ENCODE assay signal across 11 mouse cellular contexts in the genomic region with DNA sequence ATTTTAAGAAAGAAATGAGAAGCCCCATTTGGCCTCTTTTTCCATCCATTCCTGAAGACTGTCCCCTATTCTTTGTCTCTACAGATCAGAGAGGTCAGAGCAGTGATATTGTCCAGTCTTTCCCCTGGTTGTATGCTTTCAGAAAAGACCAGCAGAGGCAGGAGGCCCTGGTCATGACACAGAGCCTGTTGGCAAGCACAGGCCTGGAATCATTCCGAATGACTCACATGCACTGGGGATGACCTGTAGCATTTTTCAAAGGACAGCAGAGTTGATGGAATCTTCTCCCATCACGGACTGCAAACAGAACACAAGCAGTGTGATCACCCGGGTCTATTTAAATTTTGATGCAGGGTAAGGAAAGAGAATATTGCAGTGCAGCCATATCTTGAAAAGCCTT. TPM values are rescaled to one million over a fixed set of nuclear protein-coding genes. Genes with fewer than 3 reads are reported as not detected.
DNase-seq lines count a peak whose midpoint lies in the region; ATAC-seq and TF ChIP-seq lines count a peak whose summit lies in the region.
"Had no signal": no experiment of that assay in that cellular context is flagged by ENCODE, and none has a peak within 500 bp of the region (broad histone marks: within the 10 kb centered on the region; RNA-seq: fewer than 3 reads in every experiment).

No protein-coding gene starts in this region.

- H3K4me1 ChIP-seq in kidney, adult 2 months (ENCODE audit: control insufficient read depth, insufficient read depth, low read length), result no peaks in the 10 kb centered on the region
- no peaks in the 10 kb centered on the region for H3K4me1 ChIP-seq in kidney, embryonic 16.5 days (ENCODE audit: insufficient read depth, low read length)
- H3K4me1 ChIP-seq in hindbrain, embryonic 16.5 days (ENCODE audit: control insufficient read depth, insufficient read depth, low read depth, low read length), result no peaks in the 10 kb centered on the region
- H3K4me1 ChIP-seq: embryonic facial prominence, embryonic 13.5 days; midbrain, embryonic 12.5 days had no signal

- no peak for TF ChIP-seq CTCF in kidney, adult 2 months (conservative IDR thresholded peaks at IDR 0.05; ENCODE audit: insufficient read depth, insufficient read length, low read depth, low read length)
- TF ChIP-seq CTCF in Patski (IDR thresholded peaks at IDR 0.05), result no peak

- no peak overlapping the region for H3K9ac ChIP-seq in kidney, embryonic 16.5 days (replicated peaks; ENCODE audit: low read length)
- no peak overlapping the region for H3K9ac ChIP-seq in hindbrain, embryonic 16.5 days (ENCODE audit: low read depth, low read length)
- H3K9ac ChIP-seq: embryonic facial prominence, embryonic 13.5 days; liver, embryonic 14.5 days; midbrain, embryonic 12.5 days had no signal

- no peak overlapping the region for H3K4me2 ChIP-seq in kidney, embryonic 16.5 days (replicated peaks; ENCODE audit: low read depth, low read length)
- H3K4me2 ChIP-seq in hindbrain, embryonic 16.5 days (ENCODE audit: low read length), result no peak overlapping the region
- H3K4me2 ChIP-seq: embryonic facial prominence, embryonic 13.5 days; midbrain, embryonic 12.5 days had no signal

- WGBS in kidney, adult 2 months, result 68% methylated on average over 3 of the region's 3 CpGs
- WGBS in kidney, embryonic 16.5 days, result 80% methylated on average over 3 of the region's 3 CpGs
- 70% methylated on average over 3 of the region's 3 CpGs for WGBS in hindbrain, embryonic 16.5 days

- intact Hi-C loops in gastrocnemius, postnatal 14 days (cut with DNase I; ENCODE audit: low total_unique reads), result no loop called here

- no peaks in the 10 kb centered on the region for H3K36me3 ChIP-seq in kidney, adult 2 months (ENCODE audit: control insufficient read depth, insufficient read depth, low read length)
- no peaks in the 10 kb centered on the region for H3K36me3 ChIP-seq in kidney, embryonic 16.5 days (ENCODE audit: insufficient read depth, low read length)
- no peaks in the 10 kb centered on the region for H3K36me3 ChIP-seq in hindbrain, embryonic 16.5 days (ENCODE audit: control insufficient read depth, insufficient read depth, low read length)
- H3K36me3 ChIP-seq: embryonic facial prominence, embryonic 13.5 days; midbrain, embryonic 12.5 days had no signal

- POLR2A ChIA-PET in Patski (lab: Charles Lee), result no interaction called here

- no peak overlapping the region for H3K4me3 ChIP-seq in kidney, adult 2 months (ENCODE audit: insufficient read depth, low read depth, low read length)
- H3K4me3 ChIP-seq in kidney, embryonic 16.5 days (ENCODE audit: low read length), result no peak overlapping the region
- H3K4me3 ChIP-seq in hindbrain, embryonic 16.5 days (ENCODE audit: low read length), result no peak overlapping the region
- H3K4me3 ChIP-seq: embryonic facial prominence, embryonic 13.5 days; midbrain, embryonic 12.5 days had no signal

- no peaks in the 10 kb centered on the region for H3K9me3 ChIP-seq in kidney, embryonic 16.5 days (ENCODE audit: low read length)
- no peaks in the 10 kb centered on the region for H3K9me3 ChIP-seq in hindbrain, embryonic 16.5 days (ENCODE audit: control insufficient read depth, low read length)
- H3K9me3 ChIP-seq: embryonic facial prominence, embryonic 13.5 days; midbrain, embryonic 12.5 days had no signal

- in situ Hi-C loops in Patski (cut with MboI; ENCODE audit: low pct_unique_long_range_greater_than_20kb), result no loop called here

- no peaks in the 10 kb centered on the region for H3K27me3 ChIP-seq in kidney, adult 2 months (replicated peaks; ENCODE audit: control insufficient read depth, insufficient read depth, low read length)
- H3K27me3 ChIP-seq in kidney, embryonic 16.5 days (ENCODE audit: insufficient read depth, low read length), result no peaks in the 10 kb centered on the region
- no peaks in the 10 kb centered on the region for H3K27me3 ChIP-seq in Patski
- no peaks in the 10 kb centered on the region for H3K27me3 ChIP-seq in hindbrain, embryonic 16.5 days (replicated peaks; ENCODE audit: control insufficient read depth, insufficient read depth, low read length)
- H3K27me3 ChIP-seq: embryonic facial prominence, embryonic 13.5 days; midbrain, embryonic 12.5 days had no signal

- no peak for ATAC-seq in kidney, embryonic 16.5 days (ENCODE audit: low FRiP score, low TSS enrichment)
- peak; percentile 94 for ATAC-seq in Patski
- ATAC-seq in hindbrain, embryonic 16.5 days, result no peak
- ATAC-seq in inflammation-experienced regulatory T-cells, adult 6 months, result no peak

- CTCF ChIA-PET in Patski (lab: Charles Lee), result no interaction called here

- TF ChIP-seq POLR2A in kidney, adult 2 months (IDR thresholded peaks at IDR 0.05; ENCODE audit: low read depth, low read length), result no peak

- peak; percentile 56 for DNase-seq in kidney, adult 2 months
- peak; percentile 37 for DNase-seq in Patski (ENCODE audit: low read depth, low spot score)
- peak; percentile 58 for DNase-seq in gastrocnemius, postnatal 14 days
- DNase-seq in kidney, adult 9 months, result peak; percentile 37
- no peak for DNase-seq in retina, embryonic 14.5 days (ENCODE audit: low spot score)

- H3K27ac ChIP-seq in kidney, adult 2 months (ENCODE audit: insufficient read depth, low read depth, low read length), result no peak overlapping the region
- no peak overlapping the region for H3K27ac ChIP-seq in kidney, embryonic 16.5 days (ENCODE audit: low read length)
- H3K27ac ChIP-seq in hindbrain, embryonic 16.5 days (ENCODE audit: low read depth, low read length), result no peak overlapping the region
- H3K27ac ChIP-seq: embryonic facial prominence, embryonic 13.5 days; liver, embryonic 14.5 days; midbrain, embryonic 12.5 days had no signal

RNA-seq across cellular contexts. Expression of a gene that starts 50.2 kb away (rescaled TPM):
- polyA plus RNA-seq in kidney, adult 2 months (2012; rRNA removed), result 17.7 and 18.8 TPM in 2 replicates
- polyA plus RNA-seq in kidney, embryonic 16.5 days (2015; fragmentation: Nextera tagmentation; extraction: Ambion mirVana), result 90.4 and 98.0 TPM in 2 replicates
- polyA plus RNA-seq in Patski (2021), result 30.5 TPM
- 1 to 10 TPM; 4.7 to 5.3 TPM for total RNA-seq in gastrocnemius, postnatal 14 days (2021)
- 40.9 and 42.0 TPM in 2 replicates for polyA plus RNA-seq in hindbrain, embryonic 16.5 days (2015; fragmentation: Nextera tagmentation; extraction: Ambion mirVana)
- polyA plus RNA-seq in inflammation-experienced regulatory T-cells, adult 6 months (2017; shearing (Covaris generic)), result 10 to 100 TPM; 49.6 to 70.0 (median 60.2) TPM

RNA-seq across cellular contexts. Expression of a gene that starts 58.6 kb away (rescaled TPM):
- 10.1 and 12.0 TPM in 2 replicates for polyA plus RNA-seq in kidney, adult 2 months (2012; rRNA removed)
- polyA plus RNA-seq in kidney, embryonic 16.5 days (2015; fragmentation: Nextera tagmentation; extraction: Ambion mirVana), result 25.2 and 25.7 TPM in 2 replicates
- polyA plus RNA-seq in Patski (2021), result 27.8 TPM
- total RNA-seq in gastrocnemius, postnatal 14 days (2021), result 10 to 100 TPM; 13.4 to 13.9 TPM
- polyA plus RNA-seq in hindbrain, embryonic 16.5 days (2015; fragmentation: Nextera tagmentation; extraction: Ambion mirVana), result 15.0 and 17.0 TPM in 2 replicates
- 10 to 100 TPM in 2 of 3 experiments, 1 to 10 TPM in 1; 8.9 to 21.7 (median 14.9) TPM for polyA plus RNA-seq in inflammation-experienced regulatory T-cells, adult 6 months (2017; shearing (Covaris generic))
